Mouse (Mus musculus) c-Kit-positive CD71-negative TER-119-negative erythroid progenitor cells, embryonic 14.5 days (primary cell): ENCODE results near the gene Tas1r2.

Experiments
- DNase-seq: peaks from one replicate; pipeline ENCODE4 v3.0.0-alpha.2; 2013; ENCODE audit warnings: low read depth

Tas1r2 gene

GRCm38 (mm10) chr4:139638356-139638755, 15.0 kb upstream of the Tas1r2 start:
- no peak for DNase-seq

GRCm38 (mm10) chr4:139639801-139640200, 13.5 kb upstream of the Tas1r2 start:
- DNase-seq = no peak

GRCm38 (mm10) chr4:139640333-139640732, 13.0 kb upstream of the Tas1r2 start:
- no peak for DNase-seq

- DNase-seq = no peak
These were observed 12.6 kb upstream of the Tas1r2 start for GRCm38 (mm10) chr4:139640775-139641174.

GRCm38 (mm10) chr4:139641829-139642425, 11.4 kb upstream of the Tas1r2 start:
- no peak for DNase-seq

- peak; percentile 68 for DNase-seq
These were observed 9.4 kb upstream of the Tas1r2 start for GRCm38 (mm10) chr4:139643972-139644371.

GRCm38 (mm10) chr4:139646916-139647315, 6.4 kb upstream of the Tas1r2 start:
- no peak for DNase-seq

- no peak for DNase-seq
These were observed 3.1 kb upstream of the Tas1r2 start for GRCm38 (mm10) chr4:139650086-139650743.

GRCm38 (mm10) chr4:139650907-139651306, 2.4 kb upstream of the Tas1r2 start:
- DNase-seq = no peak

GRCm38 (mm10) chr4:139661897-139662296, 8.6 kb downstream of the Tas1r2 start:
- no peak for DNase-seq

GRCm38 (mm10) chr4:139667632-139668031, 14.3 kb downstream of the Tas1r2 start:
- DNase-seq = no peak

GRCm38 (mm10) chr4:139669847-139670246, 16.5 kb downstream of the Tas1r2 start:
- DNase-seq = peak; percentile 56

GRCm38 (mm10) chr4:139675696-139676095, 22.4 kb downstream of the Tas1r2 start:
- DNase-seq = no peak

GRCm38 (mm10) chr4:139683728-139684638, 30.6 kb downstream of the Tas1r2 start:
- DNase-seq = no peak

GRCm38 (mm10) chr4:139684639-139685017, 31.3 kb downstream of the Tas1r2 start:
- peak; percentile 36 for DNase-seq

GRCm38 (mm10) chr4:139688058-139688457, 34.7 kb downstream of the Tas1r2 start:
- no peak for DNase-seq

- DNase-seq = no peak
These were observed 36.4 kb downstream of the Tas1r2 start for GRCm38 (mm10) chr4:139689627-139690269.

GRCm38 (mm10) chr4:139693315-139693714, 40.0 kb downstream of the Tas1r2 start:
- DNase-seq = no peak

- DNase-seq = no peak
These were observed 44.4 kb downstream of the Tas1r2 start for GRCm38 (mm10) chr4:139697755-139698154.

GRCm38 (mm10) chr4:139698602-139699001, 45.3 kb downstream of the Tas1r2 start:
- no peak for DNase-seq

- no peak for DNase-seq
These were observed 49.6 kb downstream of the Tas1r2 start for GRCm38 (mm10) chr4:139702914-139703313.

GRCm38 (mm10) chr4:139703468-139703867, 50.1 kb downstream of the Tas1r2 start:
- DNase-seq = no peak
